Mouse (Mus musculus) naive thymus-derived CD4-positive, alpha-beta T cell, adult 5 months (primary cell): ENCODE results near the gene Parm1. TPM values are rescaled to one million over a fixed set of nuclear protein-coding genes. Genes with fewer than 3 reads are reported as not detected.

Source experiments
- polyA plus RNA-seq: library from polyadenylated mRNA; unstranded; fragments of 100-300 nt; shearing (Covaris generic); gene quantifications from one replicate; pipeline ENCODE4 v1.2.1, GENCODE M21; 2017

Gene Parm1
- polyA plus RNA-seq = not detected

DNA sequence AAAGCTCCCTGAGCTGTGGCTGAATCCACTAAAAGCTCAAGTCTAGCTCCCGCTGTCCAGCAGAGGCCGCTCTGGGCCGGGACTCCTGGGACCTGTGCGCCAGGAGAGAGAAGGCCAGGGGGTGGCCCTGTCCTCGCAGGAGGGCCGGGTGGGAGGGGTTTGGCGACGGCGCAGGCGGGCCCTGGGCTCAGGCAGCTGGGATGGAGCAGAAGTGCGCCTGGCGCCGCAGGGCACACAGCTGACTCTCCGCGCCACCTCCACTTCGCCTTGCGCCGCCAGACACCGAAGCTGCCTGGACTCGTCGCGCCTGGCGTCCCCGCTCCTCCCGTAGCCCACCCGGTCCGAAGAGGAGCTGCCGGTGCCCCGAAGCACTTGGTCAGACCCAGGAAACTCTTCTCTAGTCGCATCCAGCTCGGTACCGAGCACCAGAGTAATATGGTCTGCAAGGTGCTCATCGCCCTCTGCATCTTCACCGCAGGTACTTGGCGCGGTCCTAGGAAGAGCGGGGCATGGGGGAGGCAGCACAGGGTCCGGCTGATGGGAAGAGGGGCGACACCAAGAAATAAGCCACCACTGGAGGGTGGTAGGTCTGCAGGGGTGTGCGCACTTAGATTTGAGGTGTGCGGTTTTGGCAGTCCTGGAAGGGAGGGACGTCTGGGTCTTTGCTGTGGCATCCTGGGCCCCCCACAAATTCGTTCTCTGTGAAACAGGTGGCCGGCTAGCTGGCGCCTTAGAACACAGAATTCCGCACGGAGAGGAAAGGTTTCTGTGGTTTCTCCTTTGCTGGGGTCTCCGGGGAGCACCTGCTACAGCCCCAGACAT lies at the start of gene Parm1:
TSS of gene Parm1 (plus strand) at position 136 of the 822 bp plus-strand sequence.

Other genes starting within 250 kb of the Parm1 start
- gene Btc, start 114.6 kb upstream of the Parm1 start, polyA plus RNA-seq = 1.6 TPM